Mouse (Mus musculus): ENCODE data around the gene Naa40.

- TF ChIP-seq POLR2A (IDR thresholded peaks at IDR 0.05; ENCODE audit: insufficient read depth, low read depth, low read length) (no peak), CTCF (IDR thresholded peaks at IDR 0.05) (no peak)
These were observed 55.2 kb downstream of the Naa40 start for GRCm38 (mm10) chr19:7185715-7186291.

Data from heart, adult 2 months (tissue).